Mouse (Mus musculus) central nervous system, embryonic 14 days (tissue): ENCODE results near the gene Kpna3. TPM values are rescaled to one million over a fixed set of nuclear protein-coding genes. Genes with fewer than 3 reads are reported as not detected.

Source experiments
- polyA plus RNA-seq: library from polyadenylated mRNA; depleted of rRNA; stranded (reverse); fragments of >200 nt; gene quantifications from 2 replicates; pipeline ENCODE4 v1.2.3, GENCODE M21; 2012; rRNA removed

Kpna3 gene
- polyA plus RNA-seq = 44.6 and 51.4 TPM in 2 replicates

DNA sequence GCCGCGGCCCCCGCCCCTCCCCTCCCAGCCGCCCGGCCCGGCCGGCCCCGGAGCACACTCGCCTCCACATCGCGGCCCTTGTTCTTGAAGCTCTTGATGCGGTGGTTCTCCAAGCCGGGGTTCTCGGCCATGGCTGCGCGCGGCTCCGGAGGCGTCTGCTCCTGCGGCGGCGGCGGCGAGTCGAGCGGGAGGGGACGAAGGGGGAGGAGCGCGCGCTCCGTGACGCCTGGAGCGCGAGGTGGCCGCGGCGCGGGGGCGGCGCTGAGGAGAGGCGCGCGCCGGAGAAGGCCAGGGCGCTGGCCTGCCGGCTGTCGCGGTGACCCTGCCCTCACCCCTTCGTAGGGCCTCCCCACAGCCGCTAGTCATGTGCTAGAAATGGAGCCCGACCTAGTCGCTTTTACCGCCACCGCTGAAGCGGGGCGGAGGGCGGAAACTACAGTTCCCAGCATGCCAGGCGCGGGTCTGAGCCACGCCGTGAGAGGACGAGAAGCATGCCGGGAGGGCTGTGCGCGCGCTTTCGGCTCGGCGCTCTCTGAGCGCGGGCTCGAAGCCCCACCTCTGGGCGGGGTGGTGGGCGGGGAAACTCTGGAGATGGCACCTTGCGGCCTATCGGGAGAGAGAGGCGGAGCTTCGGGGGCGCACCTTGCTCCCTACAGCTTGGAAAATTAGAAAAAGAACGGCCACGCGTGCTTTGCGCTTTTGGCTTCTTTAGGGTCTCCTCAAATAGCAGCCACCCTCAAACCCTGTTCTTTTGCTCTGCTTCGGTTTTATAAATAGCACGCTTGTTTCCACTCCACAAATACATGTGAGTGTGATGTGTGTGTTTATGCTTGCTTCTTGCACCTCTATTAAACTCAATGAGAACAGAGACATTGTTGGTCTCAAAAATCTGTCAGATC, at the start of gene Kpna3:
Gene Kpna3 (minus strand): TSS at position 214 of the 899 bp plus-strand sequence.

DNA sequence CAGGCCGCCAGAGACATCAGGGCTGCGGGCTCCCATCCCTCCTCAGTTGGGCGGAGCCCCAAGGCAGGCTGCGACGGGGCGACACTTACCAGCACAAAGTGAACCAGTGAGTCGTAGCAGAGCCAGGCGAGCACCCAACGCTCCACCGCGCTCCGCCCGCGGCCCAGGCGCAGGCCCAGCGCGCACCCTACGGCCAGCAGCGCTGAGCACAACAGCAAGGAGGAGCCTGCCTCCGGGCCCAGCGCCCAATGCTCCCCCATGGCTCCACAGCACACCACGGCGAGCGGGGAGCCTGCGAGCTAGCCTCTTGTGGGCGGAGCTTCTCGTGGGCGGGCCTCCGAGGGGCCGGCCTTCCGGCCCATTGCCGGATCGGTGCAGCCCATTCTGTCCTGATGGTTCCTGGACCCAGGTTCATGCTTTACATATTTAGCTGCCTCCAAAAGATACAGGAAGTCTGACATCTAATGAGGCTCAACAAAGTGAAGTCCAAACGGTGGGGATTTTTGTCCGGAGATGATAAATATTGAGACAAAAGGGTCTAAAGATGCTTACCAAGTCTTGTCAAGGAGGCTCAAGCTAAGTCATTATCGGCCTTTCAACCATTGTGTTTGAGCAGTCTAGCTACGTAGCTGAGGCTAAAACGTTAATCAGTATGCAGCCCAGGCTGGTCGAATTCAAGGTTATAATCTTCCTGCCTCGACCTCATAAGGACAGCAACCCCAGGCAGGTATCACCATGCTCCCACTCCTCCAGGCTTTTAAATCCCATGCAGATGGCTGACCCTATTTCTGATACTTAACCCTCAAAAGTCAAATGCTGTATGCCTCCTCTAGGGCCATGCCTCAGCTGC, 79.3 kb downstream of the Kpna3 start, which contains the start of gene Ebpl:
Gene Ebpl (minus strand): TSS at position 309 of the 850 bp plus-strand sequence.

Other genes with a start within 250 kb of the Kpna3 start
- 0.01 and 1.3 TPM in 2 replicates for gene Sgcg, start 181.4 kb downstream of the Kpna3 start, polyA plus RNA-seq
- gene Arl11, start 130.1 kb downstream of the Kpna3 start, polyA plus RNA-seq = 0.48 and 0.68 TPM in 2 replicates
- gene Ebpl, start 79.4 kb downstream of the Kpna3 start, polyA plus RNA-seq = 4.1 and 4.7 TPM in 2 replicates
- gene Spryd7, start 117.0 kb upstream of the Kpna3 start, polyA plus RNA-seq = 19.0 and 22.1 TPM in 2 replicates
- 31.3 and 38.5 TPM in 2 replicates for gene Trim13, start 158.4 kb upstream of the Kpna3 start, polyA plus RNA-seq
- 1.9 and 2.1 TPM in 2 replicates for gene Kcnrg, start 167.6 kb upstream of the Kpna3 start, polyA plus RNA-seq